Mouse (Mus musculus): ENCODE measurements around the gene Tm2d3.
A peak's percentile ranks its signal among the peaks of the same experiment; 100 is the strongest.

Gene Tm2d3

GRCm38 (mm10) chr7:65704818-65705242, 13.9 kb downstream of the Tm2d3 start:
- DNase-seq (ENCODE audit: low spot score in 2 of 2): peak; percentile 83 to 92

GRCm38 (mm10) chr7:65708506-65708905, 17.5 kb downstream of the Tm2d3 start:
- no peak for DNase-seq (ENCODE audit: low spot score in 2 of 2)

GRCm38 (mm10) chr7:65710301-65710700, 19.3 kb downstream of the Tm2d3 start:
- no peak for DNase-seq (ENCODE audit: low spot score in 2 of 2)

- DNase-seq (ENCODE audit: low spot score in 2 of 2): no peak
Measured at GRCm38 (mm10) chr7:65713782-65714181, 22.8 kb downstream of the Tm2d3 start.

- DNase-seq (ENCODE audit: low spot score in 2 of 2): no peak
Measured at GRCm38 (mm10) chr7:65714304-65714703, 23.3 kb downstream of the Tm2d3 start.

GRCm38 (mm10) chr7:65734024-65734423, 43.1 kb downstream of the Tm2d3 start:
- DNase-seq (ENCODE audit: low spot score in 2 of 2): peak in 1 of 2 experiments; percentile 9

- no peak for DNase-seq (ENCODE audit: low spot score in 2 of 2)
Measured at GRCm38 (mm10) chr7:65735261-65735660, 44.3 kb downstream of the Tm2d3 start.

GRCm38 (mm10) chr7:65737286-65738040, 46.5 kb downstream of the Tm2d3 start:
- no peak for DNase-seq (ENCODE audit: low spot score in 2 of 2)

- DNase-seq (ENCODE audit: low spot score in 2 of 2): no peak
Measured at GRCm38 (mm10) chr7:65742857-65743256, 51.9 kb downstream of the Tm2d3 start.

GRCm38 (mm10) chr7:65747990-65748955, 57.3 kb downstream of the Tm2d3 start:
- no peak for DNase-seq (ENCODE audit: low spot score in 2 of 2)
